Comparison of ENCODE assay signal across 37 mouse cellular contexts in the genomic region with DNA sequence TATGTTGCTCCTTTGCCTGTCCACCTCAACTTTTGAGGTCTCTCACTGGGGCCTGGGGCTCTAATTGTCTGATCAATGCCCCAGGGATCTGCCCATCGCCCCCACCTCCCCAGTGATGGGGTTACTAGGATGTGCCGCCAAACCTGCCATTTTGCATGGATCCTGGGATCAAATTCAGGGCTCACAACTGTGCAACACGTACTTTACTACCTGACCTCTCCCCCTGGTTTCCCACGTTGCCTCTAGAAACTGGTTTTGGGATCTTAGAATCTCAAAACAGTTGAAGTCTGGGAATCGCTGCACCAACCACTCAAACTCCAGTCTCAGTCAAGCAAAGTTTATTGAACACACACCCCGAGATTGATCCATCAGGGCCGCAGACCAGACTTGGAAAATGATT. TPM values are rescaled to one million over a fixed set of nuclear protein-coding genes. Genes with fewer than 3 reads are reported as not detected.
"Had no signal": no experiment of that assay in that cellular context is flagged by ENCODE, and none has a peak within 500 bp of the region (broad histone marks: within the 10 kb centered on the region; RNA-seq: fewer than 3 reads in every experiment).

No protein-coding gene starts in this region.

- H3K4me1 ChIP-seq: heart, embryonic 12.5 days; heart, embryonic 13.5 days; heart, embryonic 15.5 days; hindbrain, embryonic 10.5 days; hindbrain, embryonic 12.5 days; hindbrain, embryonic 13.5 days; hindbrain, embryonic 15.5 days; intestine, embryonic 15.5 days; kidney, embryonic 15.5 days had no signal

- H3K4me3 ChIP-seq: heart, embryonic 12.5 days; heart, embryonic 13.5 days; heart, embryonic 15.5 days; hindbrain, embryonic 10.5 days; hindbrain, embryonic 12.5 days; hindbrain, embryonic 13.5 days; hindbrain, embryonic 15.5 days; intestine, embryonic 15.5 days; kidney, embryonic 15.5 days; layer of hippocampus, adult 2 months; left cerebral cortex, adult 2 months had no signal

- H3K27ac ChIP-seq: heart, embryonic 13.5 days; heart, embryonic 15.5 days; hindbrain, embryonic 10.5 days; hindbrain, embryonic 12.5 days; hindbrain, embryonic 13.5 days; hindbrain, embryonic 14.5 days; hindbrain, embryonic 15.5 days; hindbrain, postnatal 0 days; intestine, embryonic 15.5 days; kidney, embryonic 15.5 days; kidney, postnatal 0 days; layer of hippocampus, adult 2 months; left cerebral cortex, adult 2 months had no signal

- H3K9ac ChIP-seq: heart, embryonic 12.5 days; heart, embryonic 13.5 days; heart, embryonic 15.5 days; hindbrain, embryonic 12.5 days; hindbrain, embryonic 13.5 days; hindbrain, embryonic 14.5 days; hindbrain, embryonic 15.5 days; intestine, embryonic 15.5 days; kidney, embryonic 15.5 days had no signal

- H3K27me3 ChIP-seq: heart, embryonic 12.5 days; heart, embryonic 15.5 days; hindbrain, embryonic 12.5 days; hindbrain, embryonic 13.5 days; hindbrain, embryonic 15.5 days; intestine, embryonic 15.5 days; kidney, embryonic 15.5 days had no signal

- DNase-seq: heart, postnatal 10 days; heart, postnatal 14 days; heart, postnatal 36 days; heart, postnatal 4 days; kidney, adult 11 months; kidney, adult 18-20 months; kidney, adult 2 months; kidney, adult 8-10 months; kidney, adult 9 months; kidney, postnatal 10 days; kidney, postnatal 14 days; kidney, postnatal 36 days; kidney, postnatal 4 days; layer of hippocampus, adult 9-11 months; layer of hippocampus, postnatal 36 days had no signal

- H3K36me3 ChIP-seq: intestine, embryonic 15.5 days had no signal

- ATAC-seq: hindbrain, embryonic 16.5 days; hindbrain, postnatal 0 days; inflammation-experienced regulatory T-cells, adult 6 months; intestine, embryonic 15.5 days; intestine, embryonic 16.5 days; intestine, postnatal 0 days had no signal

- H3K4me2 ChIP-seq: heart, embryonic 11.5 days; heart, embryonic 12.5 days; heart, embryonic 13.5 days; heart, embryonic 15.5 days; hindbrain, embryonic 12.5 days; hindbrain, embryonic 13.5 days; hindbrain, embryonic 14.5 days; hindbrain, embryonic 15.5 days; intestine, embryonic 15.5 days; kidney, embryonic 15.5 days had no signal

- H3K9me3 ChIP-seq: heart, embryonic 12.5 days; heart, embryonic 13.5 days; heart, embryonic 15.5 days; hindbrain, embryonic 10.5 days; hindbrain, embryonic 12.5 days; hindbrain, embryonic 13.5 days; hindbrain, embryonic 15.5 days; intestine, embryonic 15.5 days; kidney, embryonic 15.5 days had no signal

RNA-seq across cellular contexts. Expression of a gene that starts 30.1 kb away (rescaled TPM):
- total RNA-seq: hematopoietic stem cell, adult 5-6 weeks; layer of hippocampus, postnatal 10 days had no signal
- polyA plus RNA-seq: heart, embryonic 12.5 days; heart, postnatal 0 days had no signal
